Comparison of ENCODE assay signal across 9 mouse cellular contexts in the genomic region with DNA sequence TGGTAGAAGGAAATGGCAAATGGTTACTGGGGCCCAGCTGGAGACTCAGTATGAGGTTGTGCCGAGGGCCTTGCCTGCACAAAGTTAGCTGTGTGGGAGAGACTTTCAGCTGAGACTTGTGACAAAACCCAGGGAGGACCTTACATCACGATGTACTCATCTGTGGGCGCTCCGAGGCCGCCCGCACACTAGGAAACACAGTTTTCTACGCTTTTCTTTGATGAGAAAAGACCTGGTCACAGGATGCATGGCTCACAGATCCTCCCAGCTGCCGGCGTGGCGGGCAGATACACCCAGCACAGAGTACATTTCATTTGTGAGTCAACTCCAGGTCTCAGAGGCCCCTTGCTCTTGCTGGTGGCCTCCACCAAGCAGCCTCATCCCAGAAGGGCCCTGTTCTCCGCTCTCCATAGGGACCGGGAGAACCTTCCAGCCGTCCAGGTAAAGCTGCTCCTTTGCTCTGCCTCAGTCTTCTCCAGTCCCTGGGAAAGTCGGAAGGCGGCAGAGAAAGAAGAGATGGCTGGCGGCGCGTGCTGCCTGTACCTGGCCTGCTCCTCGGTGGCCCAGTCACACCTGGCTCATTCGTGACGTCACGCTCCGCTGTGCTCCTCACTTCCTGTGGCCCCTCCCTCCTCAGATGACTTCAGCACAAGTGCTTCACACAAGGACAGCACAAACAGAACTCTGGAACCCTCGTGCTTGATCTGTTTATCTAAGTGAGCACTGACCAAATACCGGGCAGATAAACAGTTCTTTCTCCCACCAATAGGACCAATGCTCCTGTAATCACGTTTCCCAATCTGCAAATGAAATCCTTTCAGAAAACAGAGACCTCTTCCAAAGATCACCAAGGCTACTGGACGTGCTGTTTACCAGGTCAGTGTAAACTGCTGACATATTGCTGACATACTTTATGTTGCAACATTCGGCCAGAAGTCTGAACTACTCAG. TPM values are rescaled to one million over a fixed set of nuclear protein-coding genes. Genes with fewer than 3 reads are reported as not detected.
DNase-seq lines count a peak whose midpoint lies in the region; ATAC-seq lines count a peak whose summit lies in the region.
"Had no signal": no experiment of that assay in that cellular context is flagged by ENCODE, and none has a peak within 500 bp of the region (broad histone marks: within the 10 kb centered on the region; RNA-seq: fewer than 3 reads in every experiment).

No protein-coding gene starts in this region.

- H3K9ac ChIP-seq in kidney, embryonic 16.5 days (replicated peaks; ENCODE audit: low read length) = no peak overlapping the region
- H3K9ac ChIP-seq in kidney, embryonic 15.5 days = no peak overlapping the region
- no peak overlapping the region for H3K9ac ChIP-seq in forebrain, embryonic 14.5 days (ENCODE audit: low read length)
- H3K9ac ChIP-seq in midbrain, embryonic 16.5 days (ENCODE audit: low read depth, low read length) = no peak overlapping the region
- H3K9ac ChIP-seq: heart, embryonic 13.5 days had no signal

- no peak overlapping the region for H3K27ac ChIP-seq in kidney, embryonic 16.5 days (ENCODE audit: low read length)
- H3K27ac ChIP-seq in kidney, embryonic 15.5 days = no peak overlapping the region
- no peak overlapping the region for H3K27ac ChIP-seq in forebrain, embryonic 14.5 days (ENCODE audit: low read depth, low read length)
- no peak overlapping the region for H3K27ac ChIP-seq in midbrain, embryonic 16.5 days (ENCODE audit: low read length)
- H3K27ac ChIP-seq: heart, embryonic 13.5 days had no signal

- whole genome bisulfite sequencing in kidney, embryonic 16.5 days = 70% methylated on average over 28 of the region's 28 CpGs
- 69% methylated on average over 28 of the region's 28 CpGs for WGBS in kidney, embryonic 15.5 days
- WGBS in forebrain, embryonic 14.5 days = 91% methylated on average over 27 of the region's 28 CpGs
- WGBS in midbrain, embryonic 16.5 days = 88% methylated on average over 28 of the region's 28 CpGs

- no peaks in the 10 kb centered on the region for H3K9me3 ChIP-seq in kidney, embryonic 16.5 days (ENCODE audit: low read length)
- H3K9me3 ChIP-seq in kidney, embryonic 15.5 days (replicated peaks) = no peaks in the 10 kb centered on the region
- H3K9me3 ChIP-seq in forebrain, embryonic 14.5 days (replicated peaks; ENCODE audit: control insufficient read depth, low read length) = no peaks in the 10 kb centered on the region
- no peaks in the 10 kb centered on the region for H3K9me3 ChIP-seq in midbrain, embryonic 16.5 days (replicated peaks; ENCODE audit: control insufficient read depth, low read length, poor library complexity, severe bottlenecking)
- H3K9me3 ChIP-seq: heart, embryonic 13.5 days had no signal

- no peaks in the 10 kb centered on the region for H3K36me3 ChIP-seq in kidney, embryonic 16.5 days (ENCODE audit: insufficient read depth, low read length)
- no peaks in the 10 kb centered on the region for H3K36me3 ChIP-seq in kidney, embryonic 15.5 days
- H3K36me3 ChIP-seq in forebrain, embryonic 14.5 days (ENCODE audit: control insufficient read depth, insufficient read depth, low read length) = no peaks in the 10 kb centered on the region
- H3K36me3 ChIP-seq in midbrain, embryonic 16.5 days (ENCODE audit: control insufficient read depth, insufficient read depth, low read length) = no peaks in the 10 kb centered on the region
- H3K36me3 ChIP-seq: heart, embryonic 13.5 days had no signal

- no peak overlapping the region for H3K4me2 ChIP-seq in kidney, embryonic 16.5 days (replicated peaks; ENCODE audit: low read depth, low read length)
- H3K4me2 ChIP-seq in kidney, embryonic 15.5 days = no peak overlapping the region
- no peak overlapping the region for H3K4me2 ChIP-seq in forebrain, embryonic 14.5 days (ENCODE audit: low read length)
- no peak overlapping the region for H3K4me2 ChIP-seq in midbrain, embryonic 16.5 days (ENCODE audit: low read length)
- H3K4me2 ChIP-seq: heart, embryonic 13.5 days had no signal

- H3K4me1 ChIP-seq in kidney, embryonic 16.5 days (ENCODE audit: insufficient read depth, low read length) = peaks cover 40% of the 10 kb centered on the region
- peaks cover 55% of the 10 kb centered on the region for H3K4me1 ChIP-seq in kidney, embryonic 15.5 days
- H3K4me1 ChIP-seq in forebrain, embryonic 14.5 days (ENCODE audit: control insufficient read depth, insufficient read depth, low read length) = 0 out of 2 replicates have a peak, but pooled peaks cover 7% of the 10 kb centered on the region
- H3K4me1 ChIP-seq in midbrain, embryonic 16.5 days (ENCODE audit: control insufficient read depth, insufficient read depth, low read length) = peaks cover 12% of the 10 kb centered on the region

- 0 out of 2 replicates have a peak, but pooled peaks have one; percentile 7 for ATAC-seq in kidney, embryonic 16.5 days (ENCODE audit: low FRiP score, low TSS enrichment)
- ATAC-seq in kidney, embryonic 15.5 days (replicated peaks; ENCODE audit: low FRiP score) = no peak
- no peak for ATAC-seq in forebrain, embryonic 14.5 days
- ATAC-seq in midbrain, embryonic 16.5 days = no peak

- DNase-seq in induced T-regulatory cell, adult 2 months (ENCODE audit: low read depth) = peak; percentile 45
- peak; percentile 51 for DNase-seq in lung, postnatal 14 days
- DNase-seq in thymus, postnatal 0 days (ENCODE audit: low spot score) = peak; percentile 78
- no peak for DNase-seq in forebrain, embryonic 14.5 days (ENCODE audit: low spot score)
- no peak for DNase-seq in ovary, postnatal 36 days (ENCODE audit: low spot score)

- no peaks in the 10 kb centered on the region for H3K27me3 ChIP-seq in kidney, embryonic 16.5 days (ENCODE audit: insufficient read depth, low read length)
- H3K27me3 ChIP-seq in kidney, embryonic 15.5 days = no peaks in the 10 kb centered on the region
- H3K27me3 ChIP-seq in forebrain, embryonic 14.5 days (replicated peaks; ENCODE audit: control insufficient read depth, insufficient read depth, low read length) = no peaks in the 10 kb centered on the region
- H3K27me3 ChIP-seq in midbrain, embryonic 16.5 days (ENCODE audit: control insufficient read depth, insufficient read depth, low read depth, low read length) = no peaks in the 10 kb centered on the region
- H3K27me3 ChIP-seq: heart, embryonic 13.5 days had no signal

- no peak overlapping the region for H3K4me3 ChIP-seq in kidney, embryonic 16.5 days (ENCODE audit: low read length)
- no peak overlapping the region for H3K4me3 ChIP-seq in kidney, embryonic 15.5 days (replicated peaks)
- H3K4me3 ChIP-seq in forebrain, embryonic 14.5 days (ENCODE audit: low read depth, low read length) = no peak overlapping the region
- no peak overlapping the region for H3K4me3 ChIP-seq in midbrain, embryonic 16.5 days (ENCODE audit: low read depth, low read length)
- H3K4me3 ChIP-seq: heart, embryonic 13.5 days had no signal

RNA-seq across cellular contexts. Expression of gene Ifnk, which starts 55.4 kb away (rescaled TPM):
- 0.27 and 0.30 TPM in 2 replicates for polyA plus RNA-seq in kidney, embryonic 16.5 days (2015; fragmentation: Nextera tagmentation; extraction: Ambion mirVana)
- polyA plus RNA-seq in kidney, embryonic 15.5 days (2015; fragmentation: Nextera tagmentation; extraction: Ambion mirVana) = 0.28 TPM in 1 of 2 replicates, not detected in the other
- polyA plus RNA-seq in thymus, postnatal 0 days (2015; fragmentation: Nextera tagmentation; extraction: Ambion mirVana) = 0.17 TPM in 1 of 2 replicates, not detected in the other
- polyA plus RNA-seq in forebrain, embryonic 14.5 days (2014; fragmentation: Nextera tagmentation; extraction: Ambion mirVana) = 0.38 TPM in 1 of 2 replicates, not detected in the other
- 0.27 TPM in 1 of 2 replicates, not detected in the other for polyA plus RNA-seq in midbrain, embryonic 16.5 days (2015; fragmentation: Nextera tagmentation; extraction: Ambion mirVana)
- polyA plus RNA-seq: heart, embryonic 13.5 days had no signal

Comparison
In these comparisons a context has a peak if more than half of its experiments do, and no peak if none do; other contexts are left out.
1. DNase-seq: peak in induced T-regulatory cell, adult 2 months (single experiment), lung, postnatal 14 days (single experiment) and thymus, postnatal 0 days (single experiment); none in forebrain, embryonic 14.5 days (single experiment) and ovary, postnatal 36 days (single experiment).